Mouse (Mus musculus): ENCODE measurements at regions not wholly inside any gene's neighbourhood (a gene's known extent, or its start where the extent isn't known, plus 50 kb on each side); places are given as distances from the start of the nearest gene placed in this dataset.

DNA sequence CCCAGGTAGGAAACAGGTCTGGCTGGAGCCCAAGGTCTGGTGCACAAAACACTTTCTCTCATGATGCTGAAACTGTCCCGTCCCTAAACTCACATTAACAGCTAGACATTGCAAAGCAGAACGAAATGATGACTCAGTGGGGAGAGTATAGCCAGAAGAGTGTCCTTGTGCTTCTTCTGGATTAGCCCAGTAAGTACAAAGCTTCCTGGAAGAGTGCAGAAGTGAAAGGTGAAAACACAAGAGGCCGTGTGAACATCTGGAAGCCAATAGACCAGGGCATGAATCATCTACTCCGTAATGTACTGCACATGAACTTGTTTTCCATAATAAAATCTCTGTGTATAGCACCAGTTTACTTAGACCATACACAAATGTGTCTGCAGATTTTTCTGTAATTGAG lies 194.7 kb upstream of the Gm9747 start:
- no peak for DNase-seq (ENCODE audit: extremely low read depth, insufficient read length, low spot score)

DNA sequence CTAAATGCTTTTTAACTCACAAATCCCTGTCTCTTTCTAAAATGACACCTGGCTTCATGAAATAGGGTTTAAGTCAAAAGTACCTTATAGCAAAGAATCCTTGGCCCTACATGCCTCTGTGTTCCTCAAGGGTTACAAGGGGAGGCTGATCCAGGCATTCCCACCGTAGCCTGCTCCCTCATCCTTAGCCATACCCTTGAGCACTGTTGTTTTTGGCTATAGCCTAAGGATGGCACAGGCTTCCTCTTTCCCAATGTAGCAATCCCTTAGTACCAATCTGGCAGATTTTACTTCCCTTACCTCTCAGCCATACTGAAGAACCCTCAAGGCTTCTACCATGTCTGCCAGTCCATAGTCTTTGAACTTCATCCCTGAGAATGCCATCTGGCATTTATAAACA lies 194.2 kb upstream of the Gm9747 start:
- DNase-seq (ENCODE audit: extremely low read depth, insufficient read length, low spot score): no peak

DNA sequence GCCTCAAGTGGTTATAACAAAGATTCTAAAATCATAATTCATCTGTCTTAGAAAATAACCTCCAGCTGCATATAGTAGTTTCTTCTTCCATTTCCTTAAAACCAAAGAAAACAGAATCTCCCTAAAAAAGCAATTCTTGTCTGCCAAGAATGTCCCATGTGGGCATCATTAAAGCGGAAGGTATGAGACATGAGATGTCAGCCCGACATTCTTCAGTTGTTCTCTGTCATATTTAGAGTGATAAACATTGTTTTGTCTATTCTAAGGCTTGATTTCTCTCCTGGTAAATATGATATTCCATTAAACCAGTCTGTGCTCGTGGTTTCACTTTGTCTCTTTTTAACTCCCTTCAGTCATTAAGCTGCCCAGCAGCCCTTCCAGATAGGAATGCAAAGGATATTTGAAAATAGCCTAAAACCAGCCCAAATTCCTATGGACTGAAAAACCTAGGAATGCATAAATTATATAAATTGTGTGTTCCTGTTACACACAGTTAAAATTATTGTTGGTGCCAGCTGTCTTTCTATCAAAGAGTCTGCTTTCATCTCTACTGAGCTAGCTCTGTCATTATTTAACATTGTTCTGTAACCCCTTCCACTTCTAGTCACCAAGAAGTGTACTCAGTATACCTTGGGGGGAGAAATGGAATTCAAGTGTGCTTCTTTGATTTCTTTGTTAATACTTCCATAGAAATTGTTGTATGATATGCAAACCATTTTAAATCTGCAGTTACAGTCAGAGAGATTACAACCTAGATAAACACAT lies 191.4 kb upstream of the Gm9747 start:
- no peak for DNase-seq (ENCODE audit: extremely low read depth, insufficient read length, low spot score)

DNA sequence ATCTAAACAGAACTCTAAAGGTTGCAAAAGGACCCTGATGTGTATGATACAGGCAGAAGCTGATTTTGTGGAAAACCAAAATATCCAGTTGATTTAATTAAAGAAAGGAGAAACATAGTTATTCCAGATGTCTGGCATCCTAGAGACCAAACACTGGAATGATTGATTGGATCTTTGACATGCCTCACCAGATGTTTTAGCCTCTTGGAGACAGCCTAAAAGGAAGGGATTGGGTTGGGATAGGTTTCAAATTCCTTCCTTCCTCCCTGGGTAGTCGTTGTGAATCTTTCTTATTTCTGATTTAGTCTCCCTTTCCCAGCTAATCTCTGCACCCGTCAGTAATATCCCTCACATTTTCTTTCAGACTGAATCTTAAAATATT lies 190.9 kb upstream of the Gm9747 start:
- no peak for DNase-seq (ENCODE audit: extremely low read depth, insufficient read length, low spot score)

DNA sequence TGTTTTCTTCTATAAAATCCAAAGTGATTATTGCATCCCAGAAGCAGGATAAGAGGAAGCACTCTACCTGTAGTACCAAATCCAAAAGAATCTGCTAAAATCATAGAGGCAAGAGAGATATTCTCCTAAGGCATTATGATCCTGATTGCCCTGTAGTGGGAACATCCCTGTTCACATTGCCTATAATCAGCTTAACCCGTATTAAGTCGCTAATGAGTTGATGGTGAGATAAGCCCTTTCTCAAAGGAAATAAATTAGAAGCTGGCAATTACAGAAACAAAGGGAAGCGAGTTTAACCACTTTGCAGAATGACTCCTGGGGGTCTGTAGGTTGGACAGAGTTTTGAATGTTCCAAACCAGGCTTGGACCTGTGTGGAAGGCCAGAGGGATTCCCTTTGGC lies 190.4 kb upstream of the Gm9747 start:
- DNase-seq (ENCODE audit: extremely low read depth, insufficient read length, low spot score): no peak

DNA sequence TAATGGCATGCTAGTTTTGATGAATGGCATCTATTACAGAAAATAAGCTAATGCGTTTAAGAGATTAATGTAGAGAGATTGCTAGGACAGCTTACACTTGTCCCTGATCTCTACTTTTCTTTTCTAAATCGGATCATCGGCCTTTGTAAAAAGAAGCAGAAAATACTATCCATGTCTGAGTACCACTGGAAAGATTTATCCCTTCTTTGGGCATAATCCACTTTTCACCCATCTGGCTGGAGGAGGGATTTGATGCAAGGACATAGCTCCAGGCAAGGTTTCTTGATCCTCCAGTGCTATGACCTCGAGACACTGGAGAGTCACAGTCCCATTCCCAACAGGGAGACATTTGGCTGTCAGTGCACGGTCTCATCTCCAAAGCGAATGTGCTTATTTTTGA lies 166.6 kb upstream of the Gm9747 start:
- no peak for DNase-seq (ENCODE audit: extremely low read depth, insufficient read length, low spot score)

DNA sequence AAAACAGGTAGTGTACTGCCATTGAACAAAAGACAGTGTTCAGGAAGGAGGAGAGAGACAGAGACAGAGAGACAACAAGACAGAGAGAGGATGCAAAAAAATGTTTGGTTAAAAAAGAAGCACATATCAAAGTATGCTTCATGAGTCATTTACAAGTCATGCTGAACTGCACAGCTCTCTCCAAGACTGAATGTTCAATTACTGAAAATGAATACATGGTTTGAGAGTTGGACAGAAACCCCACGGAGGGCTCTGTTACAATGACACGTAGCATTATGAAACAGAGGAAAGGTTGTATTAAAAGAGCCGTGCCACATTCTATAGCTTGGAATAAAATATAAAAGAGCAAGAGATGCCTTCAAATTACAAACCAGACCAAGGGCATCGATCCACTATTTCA lies 164.3 kb upstream of the Gm9747 start:
- DNase-seq (ENCODE audit: extremely low read depth, insufficient read length, low spot score): peak; percentile 9

DNA sequence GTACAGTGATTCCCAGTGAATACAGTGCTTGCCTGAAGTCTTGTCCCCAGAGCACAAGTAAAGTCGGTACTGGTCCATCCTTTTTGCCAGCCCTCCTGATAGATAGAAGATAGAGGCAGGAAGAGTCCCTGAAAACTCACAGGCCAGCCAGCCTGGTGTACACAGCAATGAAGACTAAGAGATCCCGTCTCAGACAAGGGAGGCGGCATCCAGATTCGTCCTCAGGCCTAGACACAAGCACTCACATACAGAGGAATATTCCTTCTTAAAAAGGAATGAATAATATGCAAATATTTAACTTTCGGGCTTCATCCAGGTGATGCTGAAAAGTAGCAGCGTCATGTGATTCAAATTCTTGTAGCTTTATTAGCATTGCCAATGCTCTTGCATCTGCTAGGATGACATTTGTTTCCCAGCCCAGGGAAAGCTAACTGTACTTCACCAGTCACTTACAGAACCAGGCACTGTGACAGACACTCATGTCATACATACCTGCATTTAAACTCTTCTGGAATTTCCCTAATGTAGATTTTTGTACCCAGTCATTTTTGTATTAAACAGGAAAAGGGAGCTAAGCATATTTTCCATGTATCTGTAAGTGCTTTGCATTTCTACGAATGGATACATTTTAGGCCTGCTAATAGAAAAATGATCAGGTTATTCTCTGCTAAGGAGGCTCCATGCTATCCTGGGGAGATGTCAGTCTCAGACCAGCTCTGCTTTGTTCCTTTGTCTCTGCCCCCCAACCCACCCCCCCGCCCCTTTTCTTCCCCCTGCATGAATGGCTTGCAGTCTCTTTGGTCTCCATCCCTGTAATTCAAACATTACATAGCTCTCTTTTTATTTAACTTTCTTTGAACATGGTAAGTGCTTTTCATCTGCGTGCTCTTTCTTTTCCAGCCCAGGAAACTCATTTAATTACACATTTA lies 162.5 kb upstream of the Gm9747 start:
- no peak for DNase-seq (ENCODE audit: extremely low read depth, insufficient read length, low spot score)

DNA sequence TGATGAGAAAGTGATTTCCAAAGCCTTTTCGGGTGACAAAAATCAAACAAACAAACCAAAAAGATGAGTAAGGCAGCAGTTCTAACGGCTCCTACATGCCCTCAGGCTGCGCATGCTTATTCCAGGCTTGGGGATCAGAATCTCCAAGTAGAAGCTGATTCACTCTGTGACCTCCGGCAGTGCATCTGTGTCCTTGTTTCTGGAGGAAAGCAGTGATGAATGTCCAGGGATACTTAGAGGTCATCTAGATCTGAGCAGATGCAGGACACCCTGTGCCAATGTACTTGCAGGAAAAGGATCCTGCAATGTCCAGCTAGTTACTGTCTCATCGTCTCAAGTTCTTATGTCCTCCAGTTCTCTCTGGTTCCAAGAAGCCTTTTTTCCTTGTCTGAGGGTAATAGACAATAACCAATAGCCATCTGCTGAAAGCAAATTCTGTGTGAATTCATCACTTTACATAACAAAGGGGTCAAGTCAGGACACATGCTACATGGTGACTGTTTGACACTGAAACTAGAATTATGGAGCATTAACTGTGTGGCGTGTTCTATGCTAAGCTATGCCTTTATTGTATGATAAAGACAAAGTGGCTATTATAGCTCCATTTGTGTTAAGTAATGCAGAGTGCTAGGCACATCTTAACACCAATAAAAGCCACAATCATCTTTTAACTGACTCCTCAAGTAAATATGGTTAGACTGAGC lies 143.6 kb upstream of the Gm9747 start:
- no peak for DNase-seq (ENCODE audit: extremely low read depth, insufficient read length, low spot score)

DNA sequence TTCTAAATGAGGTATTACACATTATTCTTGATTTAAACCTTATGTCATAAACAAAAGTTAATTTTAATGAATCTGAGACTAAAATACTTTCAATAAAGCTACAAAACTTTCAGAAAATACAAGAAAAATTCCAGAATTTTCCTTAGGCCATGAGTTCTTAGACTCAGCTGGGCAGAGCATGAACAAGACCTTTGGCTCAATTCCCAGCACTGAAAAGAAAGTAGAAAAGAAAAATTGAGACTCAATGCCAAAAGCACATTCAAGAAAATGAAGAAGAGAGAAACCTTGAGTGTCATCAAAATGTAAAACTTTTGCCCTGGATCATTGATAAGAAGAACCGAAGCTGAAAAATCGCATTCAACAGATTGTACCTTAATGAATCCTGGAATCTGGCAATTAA lies 137.8 kb upstream of the Gm9747 start:
- DNase-seq (ENCODE audit: extremely low read depth, insufficient read length, low spot score): no peak

DNA sequence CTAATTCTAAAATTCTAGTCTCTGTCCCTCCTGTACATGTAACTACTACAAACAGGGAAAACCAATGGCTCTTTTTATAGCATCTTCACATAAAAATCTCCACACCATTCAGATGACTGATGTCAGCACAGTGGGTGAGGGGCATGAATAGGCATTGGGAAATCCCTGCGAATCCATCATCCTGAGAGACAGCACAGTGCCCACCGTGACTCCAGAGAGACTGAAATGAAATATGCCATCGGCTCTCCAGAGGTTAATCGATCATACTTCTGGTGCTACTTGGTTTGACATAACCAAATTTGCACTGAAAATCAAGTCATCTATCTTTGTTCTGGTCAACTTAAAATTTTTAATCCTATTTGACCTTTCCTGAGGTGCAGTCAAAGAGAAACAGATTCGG lies 126.2 kb upstream of the Gm9747 start:
- DNase-seq (ENCODE audit: extremely low read depth, insufficient read length, low spot score): no peak

DNA sequence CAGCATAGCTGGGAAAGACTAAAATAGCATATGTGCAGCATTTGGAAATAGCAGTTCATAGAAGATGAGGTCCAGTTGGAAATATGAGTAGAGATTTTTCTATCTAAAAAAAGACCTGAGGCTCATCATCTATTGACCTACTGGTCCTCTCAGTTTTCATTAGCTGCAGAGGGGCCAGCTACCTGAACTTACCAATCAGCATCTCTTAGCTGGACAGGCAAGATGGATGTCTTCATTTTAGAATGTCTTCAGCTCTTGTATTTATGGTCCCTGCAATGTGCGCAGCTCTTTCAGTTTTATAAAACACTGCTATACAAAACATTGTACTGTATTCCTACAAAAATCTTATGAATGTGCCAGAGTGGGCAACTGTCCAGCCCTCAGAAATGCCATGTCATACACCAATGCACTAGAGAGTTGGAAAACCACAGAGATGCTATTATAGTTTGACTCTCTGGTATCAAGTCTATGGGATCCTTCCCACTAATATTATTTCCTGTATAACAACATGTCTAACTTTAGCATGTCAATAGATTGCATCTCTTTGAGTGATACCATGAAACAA lies 122.8 kb upstream of the Gm9747 start:
- peak; percentile 66 for DNase-seq (ENCODE audit: extremely low read depth, insufficient read length, low spot score)

DNA sequence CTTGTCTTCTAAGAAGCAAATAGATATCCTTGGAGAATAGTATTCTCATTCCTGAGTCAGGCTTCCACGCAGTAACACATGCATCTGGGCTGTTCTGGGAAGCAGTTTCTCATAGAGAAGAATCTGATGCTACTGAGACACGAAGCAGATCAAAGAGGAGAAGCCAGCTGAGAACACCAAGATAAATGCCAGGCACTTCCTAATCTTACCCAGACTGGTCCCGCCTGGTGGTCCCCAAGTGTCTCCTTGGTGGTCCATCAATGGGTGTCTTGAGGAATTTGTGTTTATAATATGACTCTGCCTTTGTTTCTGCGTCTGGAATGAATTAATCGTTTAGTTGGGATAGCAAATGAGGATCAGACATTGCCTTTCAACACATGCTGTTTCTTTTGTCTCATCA lies 120.5 kb upstream of the Gm9747 start:
- DNase-seq (ENCODE audit: extremely low read depth, insufficient read length, low spot score): no peak

DNA sequence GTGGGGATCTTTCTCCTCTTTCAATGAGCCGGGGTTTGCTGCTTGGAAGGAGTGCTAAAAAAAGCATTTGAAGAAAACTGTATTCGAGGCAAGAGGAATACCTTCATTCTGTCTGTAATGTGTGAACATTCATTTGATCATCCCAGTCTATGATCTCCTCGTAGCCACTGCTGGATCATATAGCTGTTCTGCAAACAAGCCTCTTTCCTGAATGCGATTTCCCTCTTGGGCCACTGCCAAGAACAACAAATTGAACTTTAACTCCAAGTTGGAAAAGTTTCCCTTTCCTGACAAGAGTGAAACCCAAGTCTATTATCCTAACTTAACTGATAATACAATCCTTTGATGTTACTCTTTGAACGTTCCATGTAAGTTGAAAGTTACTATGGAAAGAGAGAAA lies 108.4 kb upstream of the Gm9747 start:
- no peak for DNase-seq (ENCODE audit: extremely low read depth, insufficient read length, low spot score)

DNA sequence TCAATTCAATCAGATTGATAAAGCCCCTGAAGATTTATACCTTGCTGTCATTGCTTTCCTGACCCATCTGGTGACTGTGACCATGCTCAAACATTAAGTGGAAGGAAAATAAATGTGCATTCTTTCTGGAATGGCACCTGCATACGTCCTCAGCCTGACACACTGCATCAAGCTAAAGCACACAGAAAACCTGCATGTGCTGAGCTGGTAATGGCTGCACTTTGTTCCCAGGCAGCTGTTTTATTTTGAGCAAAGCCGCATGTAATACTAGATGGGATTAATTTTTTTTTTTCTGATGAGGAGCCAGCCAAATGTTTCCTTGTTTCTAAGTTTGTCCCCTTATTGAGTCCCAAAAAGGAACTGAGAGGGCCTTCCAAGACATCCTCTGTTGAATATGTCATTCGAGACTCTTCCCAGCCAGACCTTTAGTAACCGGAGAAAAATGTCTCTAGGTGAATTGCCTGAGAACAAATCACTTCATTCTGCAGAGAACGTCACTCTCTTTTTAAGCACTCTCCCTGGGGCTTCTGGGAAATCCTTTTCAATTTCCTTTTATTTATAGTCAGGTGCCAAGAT lies 103.1 kb upstream of the Gm9747 start:
- no peak for DNase-seq (ENCODE audit: extremely low read depth, insufficient read length, low spot score)

DNA sequence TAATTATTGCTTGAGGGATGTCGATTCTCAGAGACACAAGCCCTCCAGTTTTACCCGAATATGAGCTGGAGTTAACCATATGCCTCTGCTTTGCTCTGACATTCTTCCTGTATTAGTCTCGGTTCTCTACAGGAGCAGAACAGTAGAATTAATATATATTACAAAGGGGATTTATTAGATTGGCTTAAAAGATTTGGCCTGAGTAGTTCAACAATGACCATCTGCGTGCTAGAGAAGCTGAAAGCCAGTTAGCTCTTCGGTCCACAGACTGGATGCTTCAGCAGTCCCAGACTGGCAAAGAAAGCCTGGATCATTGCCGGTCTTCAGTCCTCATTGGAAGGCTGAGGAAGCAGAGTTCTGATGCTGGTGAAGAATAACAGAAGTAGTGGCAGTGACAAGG lies 100.4 kb upstream of the Gm9747 start:
- DNase-seq (ENCODE audit: extremely low read depth, insufficient read length, low spot score): no peak

DNA sequence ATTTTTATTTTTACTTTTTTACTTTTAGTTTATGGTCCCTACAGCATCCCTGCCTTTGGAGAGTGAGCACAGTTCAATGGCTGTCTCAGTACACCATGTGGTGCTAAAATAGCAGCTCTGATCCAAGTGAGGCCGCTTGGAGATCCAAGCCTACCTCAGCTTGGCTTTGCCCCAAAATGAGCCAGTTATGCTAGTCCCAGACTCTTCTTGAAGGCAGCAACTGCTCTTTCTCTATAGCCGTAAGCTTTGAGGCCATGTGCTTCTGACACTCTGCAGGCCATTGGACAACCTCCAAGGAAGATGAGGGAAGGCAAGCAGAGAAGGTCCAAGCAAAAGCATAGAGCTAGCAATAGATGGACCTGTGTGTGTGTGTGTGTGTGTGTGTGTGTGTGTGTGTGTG lies 98.0 kb upstream of the Gm9747 start:
- no peak for DNase-seq (ENCODE audit: extremely low read depth, insufficient read length, low spot score)

DNA sequence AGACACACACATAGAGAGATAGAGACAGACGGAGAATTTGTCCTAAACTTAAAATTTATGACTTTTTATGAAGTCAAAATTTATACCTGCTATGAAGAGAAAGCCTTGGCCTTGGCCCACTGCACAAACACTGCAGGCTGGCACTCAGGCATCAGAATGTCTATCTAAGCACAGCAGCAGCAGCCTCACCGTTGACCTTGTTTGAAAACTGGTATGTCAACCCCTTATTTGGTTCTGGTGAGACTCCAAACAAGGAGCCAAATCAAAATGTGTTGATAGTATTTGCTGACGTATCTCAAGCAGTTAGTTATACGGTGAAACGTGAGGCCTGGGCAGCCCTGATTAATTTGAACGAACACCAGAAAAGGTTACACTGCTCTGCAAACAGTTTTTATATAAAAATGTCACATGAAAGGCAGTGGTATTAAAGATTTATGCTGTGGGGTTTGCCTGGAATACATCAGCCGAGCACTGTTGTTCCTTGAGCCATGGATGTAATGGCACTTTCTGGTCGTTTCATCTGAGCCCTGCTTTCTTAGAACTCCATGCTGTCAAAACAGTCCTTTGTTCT lies 97.1 kb upstream of the Gm9747 start:
- DNase-seq (ENCODE audit: extremely low read depth, insufficient read length, low spot score): no peak

DNA sequence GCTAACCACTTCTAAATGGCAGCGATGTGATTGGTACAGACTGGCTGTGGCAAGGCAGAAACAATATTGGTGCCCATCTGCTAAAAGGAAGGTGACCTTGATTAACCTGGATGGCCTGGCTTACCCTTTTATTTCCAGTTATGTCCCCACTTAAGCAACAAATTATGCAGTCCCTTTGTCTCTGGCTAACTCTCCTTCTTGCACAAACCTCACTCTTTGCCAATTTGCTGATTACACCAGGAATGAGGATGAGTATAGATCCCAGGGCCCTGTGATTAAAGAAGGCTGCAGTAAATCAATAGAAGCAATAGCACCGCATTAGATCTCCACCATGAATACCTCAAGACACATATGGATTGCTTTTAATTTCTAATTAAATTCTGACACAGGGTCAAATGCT lies 87.7 kb upstream of the Gm9747 start:
- no peak for DNase-seq (ENCODE audit: extremely low read depth, insufficient read length, low spot score)
